Mouse (Mus musculus): ENCODE data around the gene 0610040J01Rik. TPM values are rescaled to one million over a fixed set of nuclear protein-coding genes. Genes with fewer than 3 reads are reported as not detected.
A peak's percentile ranks its signal among the peaks of the same experiment; 100 is the strongest.

The 0610040J01Rik gene
- polyA plus RNA-seq, 1 experiment from 2014 or later = 51.9 TPM

GRCm38 (mm10) chr5:63935581-63935980 lies 123.4 kb downstream of the 0610040J01Rik start:
- no peak overlapping the region for H3K4me2 ChIP-seq (ENCODE audit: low read depth, low read length)
- H3K4me1 ChIP-seq (ENCODE audit: control insufficient read depth, insufficient read depth, low read length) = peaks cover 22% of the 10 kb centered on the region
- H3K9ac ChIP-seq (ENCODE audit: low read depth, low read length) = no peak overlapping the region
- peaks cover 3% of the 10 kb centered on the region; the same call in 1 of the 2 replicates for H3K36me3 ChIP-seq (ENCODE audit: control insufficient read depth, insufficient read depth, low read length)
- WGBS = 92% methylated on average over 6 of the region's 6 CpGs
- no peak overlapping the region for H3K4me3 ChIP-seq (ENCODE audit: low read length)
- H3K27ac ChIP-seq (ENCODE audit: low read length) = no peak overlapping the region
- no peak for ATAC-seq
- H3K9me3 ChIP-seq (ENCODE audit: control insufficient read depth, low read length) = no peaks in the 10 kb centered on the region
- H3K27me3 ChIP-seq (replicated peaks; ENCODE audit: control insufficient read depth, insufficient read depth, low read length) = no peaks in the 10 kb centered on the region

- H3K27me3 ChIP-seq (replicated peaks; ENCODE audit: control insufficient read depth, insufficient read depth, low read length) = no peaks in the 10 kb centered on the region
- ATAC-seq = peak; percentile 67
- no peaks in the 10 kb centered on the region for H3K9me3 ChIP-seq (ENCODE audit: control insufficient read depth, low read length)
- H3K4me2 ChIP-seq (ENCODE audit: low read depth, low read length) = no peak overlapping the region
- H3K4me3 ChIP-seq (ENCODE audit: low read length) = no peak overlapping the region
- WGBS = 45% methylated on average over 6 of the region's 6 CpGs
- peaks cover 19% of the 10 kb centered on the region for H3K4me1 ChIP-seq (ENCODE audit: control insufficient read depth, insufficient read depth, low read length)
- H3K36me3 ChIP-seq (ENCODE audit: control insufficient read depth, insufficient read depth, low read length) = peaks cover 3% of the 10 kb centered on the region; the same call in 1 of the 2 replicates
- H3K27ac ChIP-seq (ENCODE audit: low read length) = no peak overlapping the region
- H3K9ac ChIP-seq (ENCODE audit: low read depth, low read length) = no peak overlapping the region
Measured at GRCm38 (mm10) chr5:63936740-63937139, 124.6 kb downstream of the 0610040J01Rik start.

- Histone ChIP-seq H3K27me3 (replicated peaks; ENCODE audit: control insufficient read depth, insufficient read depth, low read length) (no peaks in the 10 kb centered on the region), H3K36me3 (ENCODE audit: control insufficient read depth, insufficient read depth, low read length) (peaks cover 3% of the 10 kb centered on the region; the same call in 1 of the 2 replicates), H3K4me1 (ENCODE audit: control insufficient read depth, insufficient read depth, low read length) (peaks cover 11% of the 10 kb centered on the region), H3K9ac (ENCODE audit: low read depth, low read length) (no peak overlapping the region), H3K9me3 (ENCODE audit: control insufficient read depth, low read length) (no peaks in the 10 kb centered on the region), H3K4me2 (ENCODE audit: low read depth, low read length) (no peak overlapping the region), H3K4me3 (ENCODE audit: low read length) (no peak overlapping the region), H3K27ac (ENCODE audit: low read length) (no peak overlapping the region)
- WGBS = 61% methylated on average over 4 of the region's 4 CpGs
- ATAC-seq = peak; percentile 43
Measured at GRCm38 (mm10) chr5:63938575-63938974, 126.4 kb downstream of the 0610040J01Rik start.

GRCm38 (mm10) chr5:63941891-63942290 lies 129.7 kb downstream of the 0610040J01Rik start:
- 62% methylated on average over 5 of the region's 5 CpGs for WGBS
- no peaks in the 10 kb centered on the region for H3K36me3 ChIP-seq (ENCODE audit: control insufficient read depth, insufficient read depth, low read length)
- no peaks in the 10 kb centered on the region for H3K9me3 ChIP-seq (ENCODE audit: control insufficient read depth, low read length)
- no peak for ATAC-seq
- H3K27ac ChIP-seq (ENCODE audit: low read length) = no peak overlapping the region
- no peak overlapping the region for H3K4me2 ChIP-seq (ENCODE audit: low read depth, low read length)
- no peak overlapping the region for H3K4me3 ChIP-seq (ENCODE audit: low read length)
- H3K9ac ChIP-seq (ENCODE audit: low read depth, low read length) = no peak overlapping the region
- H3K4me1 ChIP-seq (ENCODE audit: control insufficient read depth, insufficient read depth, low read length) = peaks cover 7% of the 10 kb centered on the region
- no peaks in the 10 kb centered on the region for H3K27me3 ChIP-seq (replicated peaks; ENCODE audit: control insufficient read depth, insufficient read depth, low read length)

GRCm38 (mm10) chr5:63943291-63943690 lies 131.1 kb downstream of the 0610040J01Rik start:
- Histone ChIP-seq H3K27ac (ENCODE audit: low read length) (no peak overlapping the region), H3K36me3 (ENCODE audit: control insufficient read depth, insufficient read depth, low read length) (no peaks in the 10 kb centered on the region), H3K9me3 (ENCODE audit: control insufficient read depth, low read length) (no peaks in the 10 kb centered on the region), H3K9ac (ENCODE audit: low read depth, low read length) (no peak overlapping the region), H3K27me3 (replicated peaks; ENCODE audit: control insufficient read depth, insufficient read depth, low read length) (no peaks in the 10 kb centered on the region), H3K4me1 (ENCODE audit: control insufficient read depth, insufficient read depth, low read length) (peaks cover 5% of the 10 kb centered on the region; the same call in 1 of the 2 replicates), H3K4me3 (ENCODE audit: low read length) (no peak overlapping the region), H3K4me2 (ENCODE audit: low read depth, low read length) (no peak overlapping the region)
- 89% methylated on average over 9 of the region's 9 CpGs for WGBS
- no peak for ATAC-seq

GRCm38 (mm10) chr5:63947526-63947925 lies 135.4 kb downstream of the 0610040J01Rik start:
- ATAC-seq = no peak
- Histone ChIP-seq H3K27ac (ENCODE audit: low read length) (no peak overlapping the region), H3K9ac (ENCODE audit: low read depth, low read length) (no peak overlapping the region), H3K4me1 (ENCODE audit: control insufficient read depth, insufficient read depth, low read length) (peaks cover 9% of the 10 kb centered on the region), H3K4me2 (ENCODE audit: low read depth, low read length) (no peak overlapping the region), H3K27me3 (replicated peaks; ENCODE audit: control insufficient read depth, insufficient read depth, low read length) (no peaks in the 10 kb centered on the region), H3K9me3 (ENCODE audit: control insufficient read depth, low read length) (no peaks in the 10 kb centered on the region), H3K36me3 (ENCODE audit: control insufficient read depth, insufficient read depth, low read length) (no peaks in the 10 kb centered on the region), H3K4me3 (ENCODE audit: low read length) (no peak overlapping the region)
- WGBS = 75% methylated on average over 8 of the region's 8 CpGs

- Histone ChIP-seq H3K36me3 (ENCODE audit: control insufficient read depth, insufficient read depth, low read length) (no peaks in the 10 kb centered on the region), H3K27ac (ENCODE audit: low read length) (no peak overlapping the region), H3K4me3 (ENCODE audit: low read length) (no peak overlapping the region), H3K9ac (ENCODE audit: low read depth, low read length) (no peak overlapping the region), H3K4me1 (ENCODE audit: control insufficient read depth, insufficient read depth, low read length) (peaks cover 9% of the 10 kb centered on the region), H3K9me3 (ENCODE audit: control insufficient read depth, low read length) (no peaks in the 10 kb centered on the region), H3K4me2 (ENCODE audit: low read depth, low read length) (no peak overlapping the region), H3K27me3 (replicated peaks; ENCODE audit: control insufficient read depth, insufficient read depth, low read length) (no peaks in the 10 kb centered on the region)
- 33% methylated on average over 3 of the region's 3 CpGs for WGBS
- peak; percentile 51; the same call in 1 of the 2 replicates for ATAC-seq
Measured at GRCm38 (mm10) chr5:63949195-63949594, 137.0 kb downstream of the 0610040J01Rik start.

Other genes starting within 250 kb of the 0610040J01Rik start
- gene Nwd2, start 163.3 kb upstream of the 0610040J01Rik start, polyA plus RNA-seq (2015; fragmentation: Nextera tagmentation; extraction: Ambion mirVana) = 0.23 TPM in 2 replicates
- gene Rell1, start 156.5 kb downstream of the 0610040J01Rik start, polyA plus RNA-seq (2015; fragmentation: Nextera tagmentation; extraction: Ambion mirVana) = 14.7 and 16.4 TPM in 2 replicates